Mouse (Mus musculus) forebrain, embryonic 11.5 days (tissue): ENCODE data around the gene Prl8a9. TPM values are rescaled to one million over a fixed set of nuclear protein-coding genes. Genes with fewer than 3 reads are reported as not detected.

Source experiments
- ATAC-seq: fragments of 200-750 bp; cut with Nextera tagmentation; replicated peaks from 2 replicates; pipeline ENCODE4 v1.8.0; 2017; ENCODE audit warnings: moderate TSS enrichment; ENCODE audit not compliant: low FRiP score
- DNase-seq: peaks from one replicate; pipeline ENCODE4 v3.0.0-alpha.2; 2017; ENCODE audit warnings: low spot score
- H3K27ac ChIP-seq: fragments of 300-500 bp; sonication (generic); 2 replicates; pipeline ENCODE4 v1.5.1; 2014; ENCODE audit warnings: low read depth, low read length
- H3K27me3 ChIP-seq: fragments of 300-500 bp; sonication (generic); 2 replicates; pipeline ENCODE4 v1.6.1; 2014; ENCODE audit warnings: mild to moderate bottlenecking, low read length, mixed read lengths; ENCODE audit not compliant: control insufficient read depth, insufficient read depth
- H3K36me3 ChIP-seq: fragments of 300-500 bp; sonication (generic); 2 replicates; pipeline ENCODE4 v1.6.1; 2014; ENCODE audit warnings: mild to moderate bottlenecking, low read length, moderate library complexity, mixed read lengths; ENCODE audit not compliant: control insufficient read depth, insufficient read depth
- H3K4me1 ChIP-seq: fragments of 300-500 bp; sonication (generic); replicated peaks from 2 replicates; pipeline ENCODE4 v1.6.1; 2014; ENCODE audit warnings: low read length, mixed read lengths; ENCODE audit not compliant: control insufficient read depth, insufficient read depth
- H3K4me2 ChIP-seq: fragments of 300-500 bp; sonication (generic); 2 replicates; pipeline ENCODE4 v1.6.1; 2014; ENCODE audit warnings: low read depth, mild to moderate bottlenecking, low read length, moderate library complexity, mixed read lengths; ENCODE audit not compliant: severe bottlenecking
- H3K4me3 ChIP-seq: fragments of 300-500 bp; sonication (generic); 2 replicates; pipeline ENCODE4 v1.5.1; 2014; ENCODE audit warnings: low read depth, low read length
- H3K9ac ChIP-seq: fragments of 300-500 bp; sonication (generic); 2 replicates; pipeline ENCODE4 v1.6.1; 2014; ENCODE audit warnings: low read length
- H3K9me3 ChIP-seq: fragments of 300-500 bp; sonication (generic); 2 replicates; pipeline ENCODE4 v1.6.1; 2016; ENCODE audit warnings: low read length, mixed read lengths; ENCODE audit not compliant: control insufficient read depth
- WGBS: fragments of 180-500 bp; shearing (Covaris S2); extraction: QIAGEN DNeasy Blood & Tissue Kit; methylation state at CpG from one replicate; pipeline ENCODE4 v1.1.7; 2014; 5-methylcytosine and 5-hydroxymethylcytosine counted together
- polyA plus RNA-seq: library from polyadenylated mRNA; unstranded; fragments of >200 nt; fragmentation: Nextera tagmentation; extraction: Ambion mirVana; gene quantifications from 2 replicates; pipeline ENCODE4 v1.2.1, GENCODE M21; 2014

The Prl8a9 gene
- not detected in 2 replicates for polyA plus RNA-seq

GRCm38 (mm10) chr13:27564506-27564905 is at the start of gene Prl8a9:
Gene Prl8a9, minus strand, starts transcription at chr13:27564606.
- no peaks in the 10 kb centered on the region for H3K27me3 ChIP-seq
- no peak within 1 kb of the TSS for H3K4me2 ChIP-seq
- H3K9me3 ChIP-seq: no peaks in the 10 kb centered on the region
- 72% methylated on average over 2 of the region's 2 CpGs for WGBS
- ATAC-seq (no peak), DNase-seq (no peak)
- no peak within 1 kb of the TSS for H3K4me3 ChIP-seq
- no peak within 1 kb of the TSS for H3K9ac ChIP-seq
- no peaks in the 10 kb centered on the region for H3K36me3 ChIP-seq
- no peaks in the 10 kb centered on the region for H3K4me1 ChIP-seq
- H3K27ac ChIP-seq: no peak within 1 kb of the TSS

- Histone ChIP-seq H3K27ac (no peak within 1 kb of the TSS), H3K9ac (no peak within 1 kb of the TSS), H3K9me3 (no peaks in the 10 kb centered on the region), H3K4me3 (no peak within 1 kb of the TSS), H3K4me2 (no peak within 1 kb of the TSS), H3K36me3 (no peaks in the 10 kb centered on the region), H3K4me1 (no peaks in the 10 kb centered on the region), H3K27me3 (no peaks in the 10 kb centered on the region)
- ATAC-seq (no peak), DNase-seq (no peak)
- WGBS: 76% methylated on average over 4 of the region's 4 CpGs
Observed at GRCm38 (mm10) chr13:27610482-27610881, 46.1 kb upstream of the Prl8a9 start, which contains the start of gene Prl7b1. Gene Prl7b1, minus strand, starts transcription at chr13:27610582.

GRCm38 (mm10) chr13:27582071-27582470 is 17.7 kb upstream of the Prl8a9 start, which contains the start of gene Prl8a1:
Gene Prl8a1, minus strand, starts transcription at chr13:27582171.
- 84% methylated on average over 2 of the region's 2 CpGs for WGBS

GRCm38 (mm10) chr13:27553336-27553735 is 11.1 kb downstream of the Prl8a9 start:
- H3K27me3 ChIP-seq: no peaks in the 10 kb centered on the region
- no peak overlapping the region for H3K4me2 ChIP-seq
- no peak overlapping the region for H3K9ac ChIP-seq
- H3K27ac ChIP-seq: no peak overlapping the region
- ATAC-seq (no peak), DNase-seq (no peak)
- H3K36me3 ChIP-seq: no peaks in the 10 kb centered on the region
- no peaks in the 10 kb centered on the region for H3K4me1 ChIP-seq
- H3K9me3 ChIP-seq: no peaks in the 10 kb centered on the region
- no peak overlapping the region for H3K4me3 ChIP-seq

More at GRCm38 (mm10) chr13:27582071-27582470, 17.7 kb upstream of the Prl8a9 start, which contains the start of gene Prl8a1:
- Histone ChIP-seq H3K9ac (no peak within 1 kb of the TSS), H3K27ac (no peak within 1 kb of the TSS), H3K36me3 (no peaks in the 10 kb centered on the region), H3K4me3 (no peak within 1 kb of the TSS), H3K4me1 (no peaks in the 10 kb centered on the region), H3K27me3 (no peaks in the 10 kb centered on the region), H3K9me3 (no peaks in the 10 kb centered on the region), H3K4me2 (no peak within 1 kb of the TSS)
- ATAC-seq (no peak), DNase-seq (no peak)

DNA sequence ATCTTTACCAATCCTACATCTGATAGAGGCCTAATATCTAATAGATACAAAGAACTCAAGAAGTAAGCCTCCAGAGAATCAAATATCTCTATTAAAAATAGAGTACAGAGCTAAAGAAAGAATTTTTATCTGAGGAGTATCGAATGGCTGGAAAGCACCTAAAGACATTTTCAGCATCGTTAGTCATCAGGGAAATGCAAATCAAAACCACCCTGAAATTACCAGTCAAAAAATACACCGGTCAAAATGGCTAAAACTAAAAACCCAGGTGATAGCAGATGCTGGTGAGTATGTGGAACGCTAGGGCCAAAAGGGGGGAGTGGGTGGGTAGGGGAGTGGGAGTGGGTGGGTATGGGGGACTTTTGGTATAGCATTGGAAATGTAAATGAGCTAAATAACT is 41.2 kb downstream of the Prl8a9 start:
- H3K4me3 ChIP-seq: no peak overlapping the region
- ATAC-seq (no peak), DNase-seq (no peak)
- H3K9me3 ChIP-seq: no peaks in the 10 kb centered on the region
- H3K4me2 ChIP-seq: no peak overlapping the region
- 90% methylated on average over 4 of the region's 4 CpGs for WGBS
- no peaks in the 10 kb centered on the region for H3K27me3 ChIP-seq
- H3K27ac ChIP-seq: no peak overlapping the region
- no peaks in the 10 kb centered on the region for H3K36me3 ChIP-seq
- H3K9ac ChIP-seq: no peak overlapping the region
- no peaks in the 10 kb centered on the region for H3K4me1 ChIP-seq

- H3K9ac ChIP-seq: no peak within 1 kb of the TSS
- H3K4me1 ChIP-seq: no peaks in the 10 kb centered on the region
- H3K9me3 ChIP-seq: no peaks in the 10 kb centered on the region
- no peaks in the 10 kb centered on the region for H3K27me3 ChIP-seq
- H3K27ac ChIP-seq: no peak within 1 kb of the TSS
- 95% methylated on average over 4 of the region's 4 CpGs for WGBS
- no peak within 1 kb of the TSS for H3K4me2 ChIP-seq
- ATAC-seq (no peak), DNase-seq (no peak)
- H3K36me3 ChIP-seq: no peaks in the 10 kb centered on the region
- no peak within 1 kb of the TSS for H3K4me3 ChIP-seq
Observed at GRCm38 (mm10) chr13:27513117-27513516, 51.3 kb downstream of the Prl8a9 start, which contains the start of gene Prl8a8. Gene Prl8a8, minus strand, starts transcription at chr13:27513217.

Other genes starting within 250 kb of the Prl8a9 start
- gene Prl8a2, start 218.9 kb downstream of the Prl8a9 start, polyA plus RNA-seq: not detected in 2 replicates
- not detected in 2 replicates for gene Prl2b1, start 173.8 kb downstream of the Prl8a9 start, polyA plus RNA-seq
- gene Prl8a6, start 125.9 kb downstream of the Prl8a9 start, polyA plus RNA-seq: not detected in 2 replicates
- not detected in 2 replicates for gene Prl8a8, start 51.4 kb downstream of the Prl8a9 start, polyA plus RNA-seq
- not detected in 2 replicates for gene Prl8a1, start 17.6 kb upstream of the Prl8a9 start, polyA plus RNA-seq
- not detected in 2 replicates for gene Prl7b1, start 46.0 kb upstream of the Prl8a9 start, polyA plus RNA-seq
- gene Prl7a1, start 77.9 kb upstream of the Prl8a9 start, polyA plus RNA-seq: not detected in 2 replicates
- gene Prl7a2, start 103.4 kb upstream of the Prl8a9 start, polyA plus RNA-seq: not detected in 2 replicates
- not detected in 2 replicates for gene Prl7d1, start 152.1 kb upstream of the Prl8a9 start, polyA plus RNA-seq
- gene Prl7c1, start 216.2 kb upstream of the Prl8a9 start, polyA plus RNA-seq: not detected in 2 replicates
- not detected in 2 replicates for gene Prl2a1, start 237.0 kb upstream of the Prl8a9 start, polyA plus RNA-seq